Mouse (Mus musculus): ENCODE measurements around the gene Plrg1. TPM values are rescaled to one million over a fixed set of nuclear protein-coding genes. Genes with fewer than 3 reads are reported as not detected.

Plrg1 gene
- 107 and 108 TPM in 2 replicates for polyA plus RNA-seq (2015; fragmentation: Nextera tagmentation; extraction: Ambion mirVana)

GRCm38 (mm10) chr3:83055281-83056038, at the start of gene Plrg1:
Plrg1 (plus strand) TSS chr3:83055522.
- Histone ChIP-seq H3K9ac (peak within 1 kb of the TSS; percentile 87), H3K4me2 (peak within 1 kb of the TSS; percentile 70), H3K27me3 (no peaks in the 10 kb centered on the region), H3K4me3 (peak within 1 kb of the TSS; percentile 81), H3K27ac (peak within 1 kb of the TSS; percentile 78), H3K4me1 (replicated peaks) (peaks cover 14% of the 10 kb centered on the region), H3K36me3 (peaks cover 32% of the 10 kb centered on the region), H3K9me3 (no peaks in the 10 kb centered on the region)
- ATAC-seq (ENCODE audit: low FRiP score) = peak; percentile 99
- under 1% methylated on average over 61 of the region's 61 CpGs for WGBS

DNA sequence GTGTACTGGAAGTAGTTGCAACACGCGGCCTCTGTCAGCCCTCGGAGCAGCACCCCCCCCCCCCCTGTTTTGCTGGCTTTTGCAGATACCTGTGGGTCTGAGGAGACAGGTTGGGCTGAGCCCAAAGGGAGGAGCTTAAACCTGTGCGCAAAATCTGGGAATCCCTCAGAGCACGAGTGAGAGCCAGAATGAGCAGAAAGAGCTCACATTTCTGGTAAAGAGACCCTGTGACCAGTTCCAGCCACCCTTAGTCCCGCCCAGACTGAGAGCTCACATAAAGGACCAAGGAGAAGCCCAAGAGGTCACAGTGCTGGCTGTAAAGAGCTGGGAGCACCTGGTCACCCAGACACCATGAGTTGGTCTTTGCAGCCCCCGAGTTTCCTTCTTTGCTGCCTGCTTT, 47.8 kb upstream of the Plrg1 start, which contains the start of gene Fgg:
Gene Fgg, plus strand, starts transcription at position 168 of the 400 bp plus-strand sequence.
- WGBS = 56% methylated on average over 7 of the region's 7 CpGs
- no peaks in the 10 kb centered on the region for H3K9me3 ChIP-seq

GRCm38 (mm10) chr3:83010291-83010690, 45.0 kb upstream of the Plrg1 start:
- no peak overlapping the region for H3K4me3 ChIP-seq
- H3K9me3 ChIP-seq = no peaks in the 10 kb centered on the region
- no peaks in the 10 kb centered on the region for H3K36me3 ChIP-seq
- H3K27me3 ChIP-seq = no peaks in the 10 kb centered on the region
- no peak for ATAC-seq (ENCODE audit: low FRiP score)
- no peak overlapping the region for H3K4me2 ChIP-seq
- H3K27ac ChIP-seq = no peak overlapping the region
- H3K9ac ChIP-seq = no peak overlapping the region
- H3K4me1 ChIP-seq (replicated peaks) = no peaks in the 10 kb centered on the region
- WGBS = 86% methylated on average over 11 of the region's 11 CpGs

More for the DNA sequence above, 47.8 kb upstream of the Plrg1 start, which contains the start of gene Fgg:
- no peaks in the 10 kb centered on the region for H3K27me3 ChIP-seq
- H3K4me3 ChIP-seq = no peak within 1 kb of the TSS
- H3K36me3 ChIP-seq = no peaks in the 10 kb centered on the region
- no peak within 1 kb of the TSS for H3K4me2 ChIP-seq
- no peak within 1 kb of the TSS for H3K9ac ChIP-seq
- H3K4me1 ChIP-seq (replicated peaks) = no peaks in the 10 kb centered on the region
- no peak within 1 kb of the TSS for H3K27ac ChIP-seq
- no peak for ATAC-seq (ENCODE audit: low FRiP score)

GRCm38 (mm10) chr3:83011136-83011535, 44.2 kb upstream of the Plrg1 start:
- Histone ChIP-seq H3K4me3 (no peak overlapping the region), H3K27me3 (no peaks in the 10 kb centered on the region), H3K9me3 (no peaks in the 10 kb centered on the region), H3K4me1 (replicated peaks) (no peaks in the 10 kb centered on the region), H3K27ac (no peak overlapping the region), H3K9ac (no peak overlapping the region), H3K4me2 (no peak overlapping the region), H3K36me3 (no peaks in the 10 kb centered on the region)
- over 99% methylated on average over 4 of the region's 4 CpGs for WGBS
- no peak for ATAC-seq (ENCODE audit: low FRiP score)

DNA sequence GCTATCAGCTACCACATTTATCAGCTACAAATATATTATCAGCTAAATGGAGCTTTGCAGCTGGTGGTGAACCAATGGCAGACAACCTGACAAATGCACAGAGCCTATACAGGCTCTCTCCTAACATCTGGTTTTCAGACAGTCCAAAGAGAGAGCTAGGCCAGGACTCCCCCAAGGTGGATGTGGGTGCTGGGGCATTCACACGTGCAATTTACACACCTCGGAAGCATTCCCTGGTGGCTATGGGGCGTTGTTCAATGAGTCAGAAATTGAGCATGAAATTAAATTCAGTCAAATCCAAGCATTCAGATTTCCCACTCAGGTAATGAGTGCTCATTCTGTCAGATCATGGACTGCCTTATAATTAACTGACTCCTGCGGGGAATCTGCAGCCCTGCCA, 43.8 kb upstream of the Plrg1 start:
- no peak overlapping the region for H3K9ac ChIP-seq
- no peaks in the 10 kb centered on the region for H3K36me3 ChIP-seq
- no peak for ATAC-seq (ENCODE audit: low FRiP score)
- no peaks in the 10 kb centered on the region for H3K4me1 ChIP-seq (replicated peaks)
- H3K9me3 ChIP-seq = no peaks in the 10 kb centered on the region
- 66% methylated on average over 4 of the region's 4 CpGs for WGBS
- no peak overlapping the region for H3K4me3 ChIP-seq
- no peaks in the 10 kb centered on the region for H3K27me3 ChIP-seq
- H3K4me2 ChIP-seq = no peak overlapping the region
- peak overlapping the region; percentile 35; the same call in 1 of the 2 replicates for H3K27ac ChIP-seq

DNA sequence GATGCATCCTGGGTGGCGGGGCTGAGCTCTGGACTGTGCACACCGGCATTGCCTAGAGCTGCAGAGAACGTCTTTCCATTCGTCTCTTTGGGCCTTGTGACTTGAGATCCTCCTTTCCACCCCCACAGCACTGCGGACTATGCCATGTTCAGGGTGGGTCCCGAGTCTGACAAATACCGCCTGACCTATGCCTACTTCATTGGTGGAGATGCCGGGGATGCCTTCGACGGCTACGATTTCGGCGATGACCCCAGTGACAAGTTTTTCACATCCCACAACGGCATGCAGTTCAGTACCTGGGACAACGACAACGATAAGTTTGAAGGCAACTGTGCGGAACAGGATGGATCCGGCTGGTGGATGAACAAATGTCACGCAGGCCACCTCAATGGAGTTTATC, 42.7 kb upstream of the Plrg1 start:
- no peaks in the 10 kb centered on the region for H3K4me1 ChIP-seq (replicated peaks)
- no peaks in the 10 kb centered on the region for H3K36me3 ChIP-seq
- 89% methylated on average over 19 of the region's 19 CpGs for WGBS
- H3K27me3 ChIP-seq = no peaks in the 10 kb centered on the region
- no peaks in the 10 kb centered on the region for H3K9me3 ChIP-seq
- no peak overlapping the region for H3K9ac ChIP-seq
- ATAC-seq (ENCODE audit: low FRiP score) = no peak
- no peak overlapping the region for H3K4me2 ChIP-seq
- no peak overlapping the region for H3K4me3 ChIP-seq
- no peak overlapping the region for H3K27ac ChIP-seq

- Histone ChIP-seq H3K27me3 (no peaks in the 10 kb centered on the region), H3K4me2 (no peak overlapping the region), H3K9ac (no peak overlapping the region), H3K4me1 (replicated peaks) (no peaks in the 10 kb centered on the region), H3K9me3 (no peaks in the 10 kb centered on the region), H3K27ac (no peak overlapping the region), H3K4me3 (no peak overlapping the region), H3K36me3 (no peaks in the 10 kb centered on the region)
- WGBS = 89% methylated on average over 10 of the region's 10 CpGs
- no peak for ATAC-seq (ENCODE audit: low FRiP score)
Measured at GRCm38 (mm10) chr3:83013951-83014350, 41.4 kb upstream of the Plrg1 start.

DNA sequence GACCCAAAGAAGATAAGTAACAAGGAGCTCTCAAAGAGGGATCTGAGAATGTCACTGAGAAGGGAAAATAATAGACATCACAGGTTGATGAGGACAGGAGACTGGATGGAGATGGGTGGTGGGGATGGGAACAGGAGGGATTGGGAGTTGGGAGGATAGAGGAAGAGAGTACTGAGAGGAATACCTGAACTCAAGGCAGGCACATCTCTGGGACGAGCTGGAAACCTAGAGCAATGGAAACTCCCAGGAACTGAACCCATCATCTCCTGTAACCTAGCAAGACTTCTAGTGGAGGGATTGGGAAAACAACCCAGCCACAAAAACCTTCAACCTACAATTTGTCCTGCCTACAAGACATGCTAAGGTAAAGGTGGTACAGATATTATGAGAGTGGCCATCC, 39.1 kb upstream of the Plrg1 start:
- H3K9ac ChIP-seq = no peak overlapping the region
- H3K27me3 ChIP-seq = no peaks in the 10 kb centered on the region
- ATAC-seq (ENCODE audit: low FRiP score) = no peak
- H3K4me2 ChIP-seq = no peak overlapping the region
- H3K9me3 ChIP-seq = no peaks in the 10 kb centered on the region
- H3K4me1 ChIP-seq (replicated peaks) = no peaks in the 10 kb centered on the region
- WGBS = 100% methylated on average over 1 of the region's 1 CpGs
- no peak overlapping the region for H3K4me3 ChIP-seq
- H3K27ac ChIP-seq = no peak overlapping the region
- H3K36me3 ChIP-seq = no peaks in the 10 kb centered on the region

GRCm38 (mm10) chr3:83020387-83020786, 34.9 kb upstream of the Plrg1 start:
- Histone ChIP-seq H3K27ac (no peak overlapping the region), H3K4me1 (replicated peaks) (no peaks in the 10 kb centered on the region), H3K4me2 (no peak overlapping the region), H3K9ac (no peak overlapping the region), H3K27me3 (no peaks in the 10 kb centered on the region), H3K4me3 (no peak overlapping the region), H3K36me3 (no peaks in the 10 kb centered on the region), H3K9me3 (no peaks in the 10 kb centered on the region)
- ATAC-seq (ENCODE audit: low FRiP score) = no peak
- 92% methylated on average over 2 of the region's 2 CpGs for WGBS

DNA sequence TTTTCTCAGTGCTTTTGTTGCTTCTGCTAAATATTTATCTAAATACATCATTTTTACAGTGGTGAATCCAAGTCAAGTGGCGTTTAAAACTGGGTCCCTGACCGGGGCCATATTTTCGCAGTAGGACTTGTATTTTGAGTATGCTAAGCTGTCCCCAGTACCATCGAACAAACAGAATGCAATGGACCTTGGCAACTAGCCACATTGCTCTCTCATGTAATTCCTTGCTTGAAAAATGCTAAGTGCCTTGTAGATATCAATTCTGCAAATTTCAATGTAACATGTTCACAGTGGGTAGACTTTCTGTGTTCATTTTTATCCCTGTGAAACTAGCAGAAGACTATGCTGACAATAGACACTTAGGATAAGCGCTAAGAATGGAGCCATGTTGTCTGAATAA, 34.1 kb upstream of the Plrg1 start:
- H3K9me3 ChIP-seq = no peaks in the 10 kb centered on the region
- H3K27ac ChIP-seq = no peak overlapping the region
- H3K4me2 ChIP-seq = no peak overlapping the region
- no peak overlapping the region for H3K9ac ChIP-seq
- no peaks in the 10 kb centered on the region for H3K27me3 ChIP-seq
- H3K4me1 ChIP-seq (replicated peaks) = no peaks in the 10 kb centered on the region
- ATAC-seq (ENCODE audit: low FRiP score) = no peak
- WGBS = 95% methylated on average over 5 of the region's 5 CpGs
- no peaks in the 10 kb centered on the region for H3K36me3 ChIP-seq
- H3K4me3 ChIP-seq = no peak overlapping the region

DNA sequence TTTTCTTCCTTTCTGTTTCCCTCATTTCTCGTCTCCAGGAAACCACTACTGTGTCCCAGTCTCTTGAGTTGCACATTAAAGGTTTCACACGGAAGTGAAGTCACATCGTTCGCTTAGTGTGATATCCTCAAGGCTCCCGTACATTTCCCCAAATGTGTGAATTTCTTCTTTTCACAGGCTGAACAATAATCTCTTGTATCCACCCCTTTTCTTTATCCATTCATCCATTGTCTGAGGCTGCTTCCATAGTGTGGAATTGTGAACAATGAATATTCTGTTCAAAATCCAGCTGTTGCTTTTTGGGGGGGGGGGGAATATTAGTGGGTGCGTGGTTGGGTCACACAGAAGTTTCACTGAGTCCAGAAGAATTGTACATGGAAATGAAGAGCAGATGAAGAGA, 30.3 kb upstream of the Plrg1 start:
- no peak overlapping the region for H3K4me3 ChIP-seq
- no peak overlapping the region for H3K27ac ChIP-seq
- ATAC-seq (ENCODE audit: low FRiP score) = no peak
- H3K4me1 ChIP-seq (replicated peaks) = no peaks in the 10 kb centered on the region
- no peak overlapping the region for H3K9ac ChIP-seq
- H3K27me3 ChIP-seq = no peaks in the 10 kb centered on the region
- H3K9me3 ChIP-seq = no peaks in the 10 kb centered on the region
- H3K36me3 ChIP-seq = no peaks in the 10 kb centered on the region
- WGBS = 62% methylated on average over 6 of the region's 6 CpGs
- H3K4me2 ChIP-seq = no peak overlapping the region

GRCm38 (mm10) chr3:83025475-83026301, 29.6 kb upstream of the Plrg1 start, which contains the start of gene Fga:
Fga (plus strand) TSS chr3:83026076.
- Histone ChIP-seq H3K9ac (no peak within 1 kb of the TSS), H3K9me3 (no peaks in the 10 kb centered on the region), H3K27me3 (no peaks in the 10 kb centered on the region), H3K36me3 (no peaks in the 10 kb centered on the region), H3K4me1 (replicated peaks) (no peaks in the 10 kb centered on the region), H3K4me3 (no peak within 1 kb of the TSS), H3K27ac (no peak within 1 kb of the TSS), H3K4me2 (no peak within 1 kb of the TSS)
- no peak for ATAC-seq (ENCODE audit: low FRiP score)
- WGBS = 85% methylated on average over 9 of the region's 9 CpGs

Measured in hindbrain, embryonic 13.5 days (tissue).